Mouse (Mus musculus) urinary bladder, postnatal 4 days (tissue): ENCODE measurements around the gene Slc5a3.

Source experiments
- DNase-seq, 2 experiments: peaks; one replicate each; pipeline ENCODE4 v3.0.0; 2021 to 2022; ENCODE audit warnings: low spot score in 2 of 2

The Slc5a3 gene

DNA sequence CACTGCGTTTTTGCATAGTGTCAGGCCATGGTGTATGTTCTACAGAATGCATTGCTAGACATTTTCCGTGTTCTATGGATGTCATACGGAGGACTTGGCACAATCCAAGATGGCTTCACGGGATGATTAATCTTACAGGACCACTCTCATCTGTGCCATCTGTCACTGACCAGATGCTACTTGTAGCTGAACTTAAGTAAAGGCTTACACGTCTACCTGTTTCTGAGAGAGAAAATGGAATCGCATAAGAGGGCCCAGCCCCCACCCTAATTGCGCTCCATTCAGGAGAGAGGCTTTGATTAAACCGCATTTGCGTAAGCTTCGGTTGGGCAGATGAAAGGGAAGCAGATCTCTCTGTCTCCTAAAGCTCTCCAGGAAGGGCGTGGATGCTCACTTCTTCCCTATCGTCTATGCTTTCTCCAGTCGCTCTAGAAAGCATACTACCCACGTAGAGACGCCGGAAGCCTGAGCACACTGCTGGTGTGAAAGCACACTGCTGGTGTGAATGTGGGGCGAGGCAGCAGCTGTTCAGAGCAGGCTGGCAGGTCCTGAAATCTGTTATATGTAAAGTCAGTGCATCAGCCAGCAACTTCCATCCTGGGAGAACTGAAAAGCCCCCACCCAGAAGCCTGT is 62.9 kb downstream of the Slc5a3 start:
- DNase-seq, result no peak

DNA sequence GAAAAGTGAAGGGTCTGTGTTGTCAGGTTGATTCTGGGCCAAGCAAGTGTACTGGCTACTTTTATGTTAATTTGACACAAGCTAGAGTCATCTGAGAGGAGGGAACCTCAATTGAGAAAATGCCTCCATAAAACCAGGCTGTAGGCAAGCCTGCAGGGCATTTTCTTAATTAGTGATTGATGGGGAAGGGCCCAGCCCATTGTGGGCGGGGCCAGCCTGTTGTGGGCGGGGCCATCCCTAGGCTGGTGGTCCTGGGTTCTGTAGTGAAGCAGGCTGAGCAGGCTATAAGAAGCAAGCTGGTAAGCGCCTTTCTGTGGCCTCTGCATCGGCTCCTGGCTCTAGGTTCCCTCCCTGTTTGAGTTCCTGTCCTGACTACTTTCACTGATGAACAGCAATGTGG is 69.1 kb downstream of the Slc5a3 start:
- DNase-seq, result no peak

DNA sequence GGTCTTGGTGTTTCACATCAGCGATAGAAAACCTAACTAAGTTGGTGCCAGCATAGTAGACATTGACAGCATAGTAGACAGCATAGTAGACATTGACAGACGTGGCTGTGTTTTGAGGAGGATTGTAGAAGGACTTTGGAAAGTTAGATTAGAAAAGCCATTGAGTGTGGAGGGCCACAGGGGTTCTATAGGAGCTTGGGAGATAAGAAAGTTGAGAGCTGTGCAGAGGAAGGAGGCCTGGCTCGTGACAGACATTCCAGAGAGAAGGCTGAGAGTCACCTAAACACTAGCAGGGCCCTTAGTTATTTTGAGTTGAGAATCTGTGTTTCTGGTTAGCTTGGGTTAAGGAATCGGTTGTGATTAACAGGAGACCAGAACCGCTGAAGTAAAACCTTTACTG is 69.5 kb downstream of the Slc5a3 start:
- DNase-seq, result no peak

DNA sequence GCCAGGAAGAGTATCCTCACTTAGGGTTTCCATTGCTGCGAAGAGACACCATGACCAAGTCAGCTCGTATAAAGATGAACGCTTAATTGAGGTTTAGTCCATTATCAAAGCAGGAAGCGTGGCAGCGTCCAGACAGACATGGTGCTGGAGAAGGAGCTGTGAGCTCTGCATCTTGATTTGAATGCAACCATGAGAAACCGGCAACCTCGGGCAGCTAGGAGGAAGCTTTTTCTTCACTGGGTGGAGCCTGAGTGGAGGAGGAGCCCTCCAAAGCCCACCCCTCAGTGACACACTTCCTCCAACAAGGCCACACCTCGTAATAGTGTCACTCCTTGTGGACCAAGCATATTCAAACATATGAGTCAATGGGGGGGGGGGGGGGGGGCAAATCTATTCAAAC is 71.7 kb downstream of the Slc5a3 start:
- no peak for DNase-seq

DNA sequence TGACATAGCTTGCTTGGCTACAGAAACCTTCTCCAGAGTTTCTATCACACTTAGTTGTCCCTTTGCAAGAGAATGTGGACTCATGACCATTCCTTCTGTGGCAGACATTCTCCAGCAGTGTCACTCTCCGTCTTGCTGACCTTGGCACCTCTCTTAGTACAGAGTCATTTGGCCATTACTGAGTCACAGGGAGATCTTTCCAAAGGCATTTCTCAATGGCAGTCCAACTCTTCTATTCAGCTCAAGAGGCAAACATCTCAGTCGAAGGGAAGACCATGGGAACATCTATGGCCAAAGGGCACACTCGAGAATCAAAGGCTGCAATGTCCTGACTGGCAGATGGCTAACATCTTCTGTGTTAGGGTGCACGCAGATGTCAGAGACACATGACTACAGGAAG is 74.4 kb downstream of the Slc5a3 start:
- DNase-seq, result no peak

DNA sequence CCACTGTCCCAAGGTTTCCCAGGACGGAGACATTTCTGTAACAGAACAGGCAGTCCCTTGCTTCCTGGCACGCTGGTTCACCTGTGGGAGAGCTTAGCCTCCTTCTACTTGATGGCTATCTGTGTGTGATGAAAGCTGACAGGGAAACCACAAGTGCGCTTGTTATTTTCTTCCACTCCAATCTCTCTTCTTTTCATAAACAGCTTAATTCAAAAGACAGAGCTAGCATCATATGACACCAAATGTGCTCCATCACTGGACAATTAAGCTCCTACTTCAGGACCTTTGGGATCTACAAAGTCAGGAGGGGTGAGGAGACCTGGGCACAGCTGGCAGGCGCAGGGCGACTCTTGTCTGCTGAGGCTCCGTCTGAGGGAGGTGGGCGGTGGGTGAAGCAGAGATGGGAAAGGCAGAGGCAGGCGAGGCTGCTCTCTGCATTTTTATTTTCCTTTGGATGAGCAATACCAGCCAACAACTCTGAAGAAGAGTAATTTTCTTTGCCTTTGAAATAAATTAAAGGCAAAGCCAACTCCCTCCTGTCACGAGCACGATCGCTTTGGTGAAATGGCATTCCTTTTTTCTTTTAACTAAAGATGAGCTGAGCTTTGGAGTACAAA is 76.1 kb downstream of the Slc5a3 start:
- no peak for DNase-seq

DNA sequence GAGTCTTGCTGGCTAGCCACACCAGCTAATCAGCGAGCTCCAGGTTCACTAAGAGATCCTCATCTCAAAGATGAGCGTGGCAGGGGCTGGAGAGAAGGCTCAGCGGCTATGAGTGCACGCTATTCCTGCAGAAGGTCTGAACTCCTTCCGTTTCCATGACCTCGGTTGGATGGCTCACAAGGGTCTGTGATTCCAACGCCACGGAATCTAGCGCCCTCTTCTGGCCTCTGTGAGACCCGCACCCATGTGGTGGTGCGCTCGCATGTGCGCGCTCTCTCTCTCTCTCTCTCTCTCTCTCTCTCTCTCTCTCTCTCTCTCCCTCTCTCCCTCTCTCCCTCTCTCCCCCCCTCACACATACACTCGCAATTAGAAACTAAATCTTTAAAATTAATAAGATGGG is 78.2 kb downstream of the Slc5a3 start:
- no peak for DNase-seq
